Mouse (Mus musculus) midbrain, embryonic 14.5 days (tissue): ENCODE data around the gene Sec14l1. TPM values are rescaled to one million over a fixed set of nuclear protein-coding genes. Genes with fewer than 3 reads are reported as not detected.

Experiments used
- ATAC-seq: fragments of 200-750 bp; cut with Nextera tagmentation; 2 replicates; pipeline ENCODE4 v1.8.0; 2017; ENCODE audit warnings: moderate number of reproducible peaks, moderate library complexity; ENCODE audit not compliant: low FRiP score, low TSS enrichment
- DNase-seq: peaks from one replicate; pipeline ENCODE4 v3.0.0-alpha.2; 2015
- H3K27ac ChIP-seq: fragments of 300-500 bp; sonication (generic); replicated peaks from 2 replicates; pipeline ENCODE4 v1.5.1; 2014; ENCODE audit warnings: mild to moderate bottlenecking, low read depth, low read length, moderate library complexity
- H3K27me3 ChIP-seq: fragments of 300-500 bp; sonication (generic); 2 replicates; pipeline ENCODE4 v1.6.1; 2014; ENCODE audit warnings: low read length, control low read depth, mixed read lengths; ENCODE audit not compliant: control insufficient read depth, insufficient read depth
- H3K36me3 ChIP-seq: fragments of 300-500 bp; sonication (generic); 2 replicates; pipeline ENCODE4 v1.6.1; 2014; ENCODE audit warnings: low read length, control low read depth; ENCODE audit not compliant: control insufficient read depth, insufficient read depth
- H3K4me1 ChIP-seq: fragments of 300-500 bp; sonication (generic); 2 replicates; pipeline ENCODE4 v1.6.1; 2014; ENCODE audit warnings: mild to moderate bottlenecking, antibody characterized with exemption, low read length, control low read depth; ENCODE audit not compliant: control insufficient read depth, insufficient read depth
- H3K4me2 ChIP-seq: fragments of 300-500 bp; sonication (generic); 2 replicates; pipeline ENCODE4 v1.6.1; 2014; ENCODE audit warnings: mild to moderate bottlenecking, low read length, moderate library complexity
- H3K4me3 ChIP-seq: fragments of 300-500 bp; sonication (generic); replicated peaks from 2 replicates; pipeline ENCODE4 v1.5.1; 2014; ENCODE audit warnings: low read depth, low read length
- H3K9ac ChIP-seq: fragments of 300-500 bp; sonication (generic); replicated peaks from 2 replicates; pipeline ENCODE4 v1.6.1; 2014; ENCODE audit warnings: mild to moderate bottlenecking, low read length, moderate library complexity
- H3K9me3 ChIP-seq: fragments of 300-500 bp; sonication (generic); 2 replicates; pipeline ENCODE4 v1.6.1; 2016; ENCODE audit warnings: low read length, control low read depth, mixed read lengths; ENCODE audit not compliant: control insufficient read depth
- WGBS: fragments of 180-500 bp; shearing (Covaris S2); extraction: QIAGEN DNeasy Blood & Tissue Kit; methylation state at CpG from one replicate; pipeline ENCODE4 v1.1.7; 2014; 5-methylcytosine and 5-hydroxymethylcytosine counted together
- polyA plus RNA-seq: library from polyadenylated mRNA; unstranded; fragments of >200 nt; fragmentation: Nextera tagmentation; extraction: Ambion mirVana; gene quantifications from 2 replicates; pipeline ENCODE4 v1.2.1, GENCODE M21; 2014

The Sec14l1 gene
- polyA plus RNA-seq, 1 experiment from 2014 or later: 48.7 TPM

DNA sequence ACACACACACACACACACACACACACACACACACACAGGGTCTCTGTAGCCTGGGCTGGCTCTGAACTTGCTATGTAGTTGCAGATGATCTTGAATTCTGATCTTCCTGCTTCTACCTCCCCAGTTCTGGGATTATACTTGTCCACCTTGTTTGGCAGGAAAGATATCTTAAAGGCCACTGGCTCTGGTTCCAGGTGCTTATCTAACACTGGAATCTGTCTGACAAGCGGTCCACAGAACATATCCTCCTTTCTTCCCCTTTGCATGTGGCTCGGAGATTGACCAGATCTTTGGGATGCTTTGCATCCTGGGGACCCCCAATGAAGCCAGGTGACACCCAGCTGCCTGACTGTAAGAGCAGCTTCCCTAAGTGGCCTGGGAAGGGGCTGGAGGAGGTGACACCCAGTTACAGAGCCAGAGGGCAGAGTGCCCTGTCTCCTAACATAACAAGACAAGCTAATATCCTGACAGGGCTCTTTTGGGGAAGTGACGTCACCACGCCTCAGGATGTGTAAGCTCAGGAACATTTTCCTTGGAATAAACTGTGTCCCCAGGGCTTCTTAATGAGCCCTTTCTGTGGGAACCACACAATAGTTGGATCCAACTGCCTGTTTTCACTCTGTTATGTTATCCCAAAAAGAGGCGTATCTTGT is 20.9 kb upstream of the Sec14l1 start:
- 83% methylated on average over 5 of the region's 5 CpGs for WGBS
- H3K4me1 ChIP-seq: peaks cover 14% of the 10 kb centered on the region; the same call in 1 of the 2 replicates

DNA sequence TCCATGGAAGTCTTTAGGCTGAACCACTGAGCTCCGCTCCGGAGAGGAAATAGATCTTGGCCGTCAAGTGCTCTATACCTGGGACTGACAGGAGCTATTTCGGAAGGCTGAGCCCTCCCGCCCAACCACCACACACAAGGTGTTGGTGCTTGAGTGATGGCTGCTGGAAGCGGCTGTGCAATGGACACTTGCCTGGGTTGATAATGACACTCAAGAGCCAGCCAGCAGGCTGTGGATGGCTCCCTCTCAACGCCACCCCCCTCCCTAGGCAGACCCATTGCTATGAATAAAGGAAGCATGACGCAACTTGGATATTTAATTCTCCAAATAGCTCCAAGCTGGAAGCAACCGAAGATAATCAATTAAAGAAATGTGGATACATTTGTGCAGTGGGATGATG is 20.3 kb upstream of the Sec14l1 start:
- Histone ChIP-seq H3K4me3 (no peak overlapping the region), H3K9me3 (no peaks in the 10 kb centered on the region), H3K36me3 (no peaks in the 10 kb centered on the region), H3K4me1 (peaks cover 14% of the 10 kb centered on the region; the same call in 1 of the 2 replicates), H3K27me3 (no peaks in the 10 kb centered on the region), H3K9ac (no peak overlapping the region), H3K27ac (no peak overlapping the region), H3K4me2 (no peak overlapping the region)
- 85% methylated on average over 9 of the region's 9 CpGs for WGBS
- ATAC-seq (no peak), DNase-seq (peak; percentile 44)

More for the DNA sequence above, 20.9 kb upstream of the Sec14l1 start:
- no peak overlapping the region for H3K9ac ChIP-seq
- H3K4me3 ChIP-seq: no peak overlapping the region
- no peak overlapping the region for H3K4me2 ChIP-seq
- no peaks in the 10 kb centered on the region for H3K27me3 ChIP-seq
- no peak for ATAC-seq
- no peak for DNase-seq
- no peak overlapping the region for H3K27ac ChIP-seq
- H3K9me3 ChIP-seq: no peaks in the 10 kb centered on the region
- no peaks in the 10 kb centered on the region for H3K36me3 ChIP-seq

DNA sequence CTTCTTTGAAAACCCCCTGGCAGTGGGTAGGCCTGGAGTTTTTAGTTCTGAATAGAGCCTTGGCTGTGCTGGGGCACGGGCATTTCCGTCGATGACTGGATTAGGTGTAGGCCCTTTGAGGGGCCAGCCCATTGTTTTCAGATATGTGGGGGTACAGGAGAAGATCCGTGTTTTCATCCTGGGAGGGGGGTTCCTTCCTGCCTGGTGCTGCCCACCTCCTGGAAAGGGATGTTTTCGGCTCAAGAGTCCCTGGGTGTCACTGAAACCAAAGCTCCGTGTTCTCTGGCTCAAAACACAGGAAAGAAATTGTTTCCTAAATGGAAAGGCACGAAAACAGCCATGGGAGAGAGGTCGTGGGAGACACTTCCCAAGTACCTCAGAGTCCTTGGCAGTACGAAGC is 17.9 kb upstream of the Sec14l1 start:
- no peak overlapping the region for H3K27ac ChIP-seq
- no peaks in the 10 kb centered on the region for H3K27me3 ChIP-seq
- H3K9me3 ChIP-seq: no peaks in the 10 kb centered on the region
- WGBS: 69% methylated on average over 9 of the region's 9 CpGs
- no peak for DNase-seq
- H3K4me2 ChIP-seq: no peak overlapping the region
- H3K9ac ChIP-seq: no peak overlapping the region
- peaks cover 16% of the 10 kb centered on the region for H3K4me1 ChIP-seq
- H3K4me3 ChIP-seq: no peak overlapping the region
- no peak for ATAC-seq
- no peaks in the 10 kb centered on the region for H3K36me3 ChIP-seq

DNA sequence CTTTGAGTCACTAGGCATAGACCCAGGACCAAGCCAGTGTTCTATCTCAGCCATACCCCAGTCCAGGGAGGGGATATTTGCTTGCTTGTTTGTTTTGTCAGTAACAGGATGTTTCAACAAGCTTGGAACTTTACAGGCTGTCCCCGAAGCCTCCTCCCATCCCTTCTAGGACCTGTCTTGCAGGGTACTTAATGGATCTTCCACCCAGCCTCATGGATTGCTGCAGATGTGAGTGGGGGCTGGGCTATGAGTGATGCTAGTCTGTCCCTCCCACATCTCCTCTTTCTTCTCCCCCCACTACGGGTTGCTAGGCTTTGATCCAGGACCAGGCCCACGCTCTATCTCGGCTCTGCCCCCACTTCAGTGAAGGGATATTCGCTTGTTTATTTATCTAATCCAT is 16.8 kb upstream of the Sec14l1 start:
- Histone ChIP-seq H3K9me3 (no peaks in the 10 kb centered on the region), H3K4me1 (peaks cover 14% of the 10 kb centered on the region), H3K27ac (no peak overlapping the region), H3K9ac (no peak overlapping the region), H3K36me3 (no peaks in the 10 kb centered on the region), H3K4me3 (no peak overlapping the region), H3K4me2 (no peak overlapping the region), H3K27me3 (no peaks in the 10 kb centered on the region)
- DNase-seq (no peak), ATAC-seq (no peak)
- 75% methylated on average over 5 of the region's 5 CpGs for WGBS

DNA sequence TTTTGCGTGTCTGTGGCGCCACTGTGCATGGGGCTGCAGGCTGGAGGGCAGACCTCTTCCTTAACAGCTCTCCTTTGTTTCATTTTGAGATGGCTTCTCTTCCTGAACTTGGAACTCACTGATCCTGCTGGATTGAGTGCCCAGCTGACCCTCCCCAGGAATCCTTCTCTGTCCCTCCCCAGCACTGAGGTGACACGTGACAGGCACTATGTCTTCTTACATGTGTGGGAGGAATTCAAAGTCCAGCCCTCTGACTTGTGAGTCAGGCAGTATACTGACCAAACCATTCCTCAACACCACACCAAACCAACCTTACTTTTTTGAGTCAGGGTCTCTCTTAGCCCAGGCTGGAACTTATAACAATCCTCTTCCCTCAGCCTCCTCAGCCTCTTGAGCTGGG is 16.2 kb upstream of the Sec14l1 start:
- Histone ChIP-seq H3K36me3 (no peaks in the 10 kb centered on the region), H3K4me2 (no peak overlapping the region), H3K4me3 (no peak overlapping the region), H3K27ac (no peak overlapping the region), H3K27me3 (no peaks in the 10 kb centered on the region), H3K9me3 (no peaks in the 10 kb centered on the region), H3K9ac (no peak overlapping the region), H3K4me1 (peaks cover 14% of the 10 kb centered on the region)
- no peak for DNase-seq
- WGBS: 82% methylated on average over 3 of the region's 3 CpGs
- ATAC-seq: no peak

DNA sequence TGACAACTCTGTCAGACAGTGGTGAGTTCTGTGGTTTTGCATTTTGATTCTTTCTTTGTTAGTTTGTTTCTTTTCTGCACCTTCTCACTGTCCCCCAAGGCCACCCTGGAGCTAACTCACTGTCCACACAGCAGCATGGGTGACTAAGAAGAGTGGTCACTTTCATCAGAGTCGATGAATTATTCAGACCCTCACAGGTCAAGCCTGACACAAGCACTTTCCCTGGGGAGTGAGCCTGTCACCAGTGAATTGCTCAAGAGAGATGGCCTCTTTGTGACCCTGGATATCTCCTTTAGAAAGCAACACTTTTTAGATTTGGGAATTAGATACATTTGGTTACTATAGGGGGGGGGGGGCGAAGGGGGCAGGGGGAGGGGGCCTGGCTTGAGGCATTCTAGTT is 15.6 kb upstream of the Sec14l1 start:
- no peak for ATAC-seq
- Histone ChIP-seq H3K27ac (no peak overlapping the region), H3K27me3 (no peaks in the 10 kb centered on the region), H3K36me3 (no peaks in the 10 kb centered on the region), H3K4me3 (no peak overlapping the region), H3K9me3 (no peaks in the 10 kb centered on the region), H3K4me2 (no peak overlapping the region), H3K9ac (no peak overlapping the region), H3K4me1 (peaks cover 14% of the 10 kb centered on the region)
- no peak for DNase-seq
- 58% methylated on average over 2 of the region's 2 CpGs for WGBS

DNA sequence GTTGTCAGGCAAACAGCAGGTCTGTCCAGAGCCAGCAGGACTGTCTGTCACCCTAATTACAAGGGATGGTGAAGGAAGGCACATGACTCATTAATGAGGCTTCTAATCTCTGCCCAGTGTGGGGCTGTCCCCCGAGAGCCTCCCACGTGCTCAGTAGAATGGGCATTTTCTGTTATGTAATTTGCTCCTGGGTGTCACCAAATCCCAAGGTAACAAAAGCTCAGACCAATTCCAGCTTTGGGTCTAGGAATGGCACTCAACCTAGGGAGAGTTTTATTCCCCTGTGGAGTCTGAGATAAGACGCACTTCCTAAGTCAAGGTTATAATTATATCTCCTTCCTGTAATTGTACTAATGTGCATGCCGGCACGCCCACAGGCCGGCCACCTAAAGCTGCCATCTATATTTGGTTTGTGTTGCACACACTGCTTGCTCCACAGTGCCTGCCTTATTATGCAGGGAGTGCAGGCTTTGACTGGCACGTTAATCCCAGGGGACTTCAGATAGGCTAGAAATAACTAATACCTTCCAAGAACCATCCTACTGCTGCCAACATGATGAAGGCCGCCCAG is 13.5 kb upstream of the Sec14l1 start:
- no peak overlapping the region for H3K4me3 ChIP-seq
- H3K36me3 ChIP-seq: no peaks in the 10 kb centered on the region
- WGBS: 52% methylated on average over 8 of the region's 8 CpGs
- peak; percentile 64 for DNase-seq
- H3K9ac ChIP-seq: no peak overlapping the region
- peaks cover 7% of the 10 kb centered on the region for H3K4me1 ChIP-seq
- no peak overlapping the region for H3K4me2 ChIP-seq
- no peaks in the 10 kb centered on the region for H3K27me3 ChIP-seq
- no peaks in the 10 kb centered on the region for H3K9me3 ChIP-seq
- H3K27ac ChIP-seq: 0 out of 2 replicates have a peak overlapping the region, but pooled peaks have one; percentile 20
- ATAC-seq: no peak

DNA sequence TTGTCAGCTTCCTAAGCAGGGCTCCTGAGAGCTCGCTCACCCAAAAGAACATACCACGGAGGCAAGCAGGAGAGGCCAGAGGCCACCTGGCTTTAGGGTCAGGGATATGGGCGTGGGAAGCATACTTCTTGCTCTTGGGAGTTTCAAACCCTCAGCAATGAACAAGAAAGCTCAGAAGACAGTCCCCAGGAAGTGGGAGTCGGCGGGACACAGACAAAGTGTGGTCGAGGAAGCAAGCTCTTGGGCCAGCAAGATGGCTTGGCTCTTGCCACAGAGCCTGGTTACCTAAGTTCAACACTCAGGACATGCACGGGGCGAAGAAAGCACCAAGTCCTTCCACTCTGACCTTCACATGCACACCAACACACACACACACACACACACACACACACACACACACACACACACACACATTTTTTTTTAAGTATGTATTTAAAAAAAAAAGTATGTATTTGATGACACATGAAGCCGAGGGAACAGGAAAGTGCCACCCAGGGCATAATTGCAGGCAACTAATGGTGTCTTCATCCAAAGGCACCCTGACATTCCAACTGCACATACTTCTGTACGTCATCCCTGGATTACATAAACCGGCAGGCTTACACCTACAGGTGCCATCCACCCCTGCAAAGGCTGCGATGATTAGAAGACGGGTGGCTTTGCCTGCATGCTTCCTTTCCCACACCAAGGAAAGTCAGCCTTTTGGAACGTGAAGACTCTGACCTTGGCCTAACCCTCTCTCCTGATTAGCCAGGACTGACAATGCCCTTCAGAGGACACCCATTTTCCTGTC is 12.8 kb upstream of the Sec14l1 start:
- ATAC-seq (no peak), DNase-seq (no peak)
- H3K27me3 ChIP-seq: no peaks in the 10 kb centered on the region
- H3K4me1 ChIP-seq: peaks cover 7% of the 10 kb centered on the region
- H3K9ac ChIP-seq: no peak overlapping the region
- H3K4me2 ChIP-seq: no peak overlapping the region
- 88% methylated on average over 14 of the region's 14 CpGs for WGBS
- no peaks in the 10 kb centered on the region for H3K36me3 ChIP-seq
- H3K27ac ChIP-seq: 0 out of 2 replicates have a peak overlapping the region, but pooled peaks have one; percentile 20
- no peaks in the 10 kb centered on the region for H3K9me3 ChIP-seq
- no peak overlapping the region for H3K4me3 ChIP-seq
